Mouse (Mus musculus): Measurements from ENCODE around the gene Zg16. TPM values are rescaled to one million over a fixed set of nuclear protein-coding genes. Genes with fewer than 3 reads are reported as not detected.

The Zg16 gene
- polyA plus RNA-seq, 1 experiment: 1.5 TPM

- no peak for DNase-seq (ENCODE audit: low read depth)
Measured at GRCm38 (mm10) chr7:127007313-127008024, 79.7 kb downstream of the Zg16 start.

GRCm38 (mm10) chr7:127004122-127004875 is 82.8 kb downstream of the Zg16 start:
- no peak for DNase-seq (ENCODE audit: low read depth)

DNA sequence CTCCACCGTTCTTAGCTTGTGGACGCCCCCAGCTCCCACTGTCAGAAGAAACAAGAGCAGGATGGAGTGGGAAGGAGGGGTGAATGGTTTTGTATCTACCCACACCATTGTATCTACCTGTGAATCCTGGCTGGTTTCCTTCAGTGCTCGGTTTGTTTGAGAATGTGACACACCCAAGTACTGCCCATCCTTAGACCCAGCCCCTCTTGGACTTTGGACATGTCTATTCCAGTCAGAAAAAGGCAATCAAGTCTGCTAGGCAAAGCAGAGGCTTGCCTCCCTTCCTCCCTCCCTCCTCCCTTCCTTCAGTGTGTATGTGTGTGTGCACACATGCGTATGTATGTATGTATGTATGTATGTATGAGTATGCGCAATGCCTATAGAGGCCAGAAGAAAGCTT is 83.5 kb downstream of the Zg16 start:
- DNase-seq (ENCODE audit: low read depth): no peak

Other genes with a start within 250 kb of the Zg16 start
- 0.13 TPM in 1 of 2 replicates, not detected in the other for gene Doc2a, start 239.9 kb downstream of the Zg16 start, polyA plus RNA-seq (2012; rRNA removed)
- 3.2 and 6.0 TPM in 2 replicates for gene Hirip3, start 225.4 kb downstream of the Zg16 start, polyA plus RNA-seq (2012; rRNA removed)
- gene Ino80e, start 225.0 kb downstream of the Zg16 start, polyA plus RNA-seq (2012; rRNA removed): 33.7 and 39.6 TPM in 2 replicates
- 55.9 and 62.6 TPM in 2 replicates for gene Taok2, start 202.6 kb downstream of the Zg16 start, polyA plus RNA-seq (2012; rRNA removed)
- gene Tmem219, start 164.4 kb downstream of the Zg16 start, polyA plus RNA-seq (2012; rRNA removed): 88.1 and 102 TPM in 2 replicates
- 19.7 and 21.3 TPM in 2 replicates for gene Kctd13, start 158.4 kb downstream of the Zg16 start, polyA plus RNA-seq (2012; rRNA removed)
- 0.26 and 0.32 TPM in 2 replicates for gene Asphd1, start 137.7 kb downstream of the Zg16 start, polyA plus RNA-seq (2012; rRNA removed)
- 2.5 and 2.8 TPM in 2 replicates for gene Sez6l2, start 136.8 kb downstream of the Zg16 start, polyA plus RNA-seq (2012; rRNA removed)
- 240 and 245 TPM in 2 replicates for gene Cdipt, start 111.4 kb downstream of the Zg16 start, polyA plus RNA-seq (2012; rRNA removed)
- gene Cdiptos, start 111.2 kb downstream of the Zg16 start, polyA plus RNA-seq (2012; rRNA removed): 5.3 and 8.5 TPM in 2 replicates
- 84.9 and 85.3 TPM in 2 replicates for gene Mvp, start 72.7 kb downstream of the Zg16 start, polyA plus RNA-seq (2012; rRNA removed)
- 2.4 and 5.3 TPM in 2 replicates for gene Pagr1b, start 70.8 kb downstream of the Zg16 start, polyA plus RNA-seq (2012; rRNA removed)
- 6.9 and 8.0 TPM in 2 replicates for gene Pagr1a, start 70.0 kb downstream of the Zg16 start, polyA plus RNA-seq (2012; rRNA removed)
- gene Gm42742, start 66.2 kb downstream of the Zg16 start, polyA plus RNA-seq (2012; rRNA removed): 19.8 and 21.2 TPM in 2 replicates
- gene Prrt2, start 66.1 kb downstream of the Zg16 start, polyA plus RNA-seq (2012; rRNA removed): 7.3 and 8.9 TPM in 2 replicates
- 80.5 and 81.9 TPM in 2 replicates for gene Maz, start 60.3 kb downstream of the Zg16 start, polyA plus RNA-seq (2012; rRNA removed)
- 1.3 and 2.1 TPM in 2 replicates for gene Kif22, start 44.9 kb downstream of the Zg16 start, polyA plus RNA-seq (2012; rRNA removed)
- gene AI467606, start 4.0 kb upstream of the Zg16 start, polyA plus RNA-seq (2012; rRNA removed): 14.8 and 17.4 TPM in 2 replicates
- 1.7 and 2.1 TPM in 2 replicates for gene Qprt, start 34.9 kb upstream of the Zg16 start, polyA plus RNA-seq (2012; rRNA removed)
- gene Spn, start 50.5 kb upstream of the Zg16 start, polyA plus RNA-seq (2012; rRNA removed): 1.4 and 1.6 TPM in 2 replicates
- gene Cd2bp2, start 108.7 kb upstream of the Zg16 start, polyA plus RNA-seq (2012; rRNA removed): 29.3 and 32.5 TPM in 2 replicates
- 28.2 and 33.0 TPM in 2 replicates for gene Tbc1d10b, start 121.1 kb upstream of the Zg16 start, polyA plus RNA-seq (2012; rRNA removed)
- 1.3 and 7.6 TPM in 2 replicates for gene Mylpf, start 121.6 kb upstream of the Zg16 start, polyA plus RNA-seq (2012; rRNA removed)
- 13.4 and 14.2 TPM in 2 replicates for gene Zfp553, start 145.7 kb upstream of the Zg16 start, polyA plus RNA-seq (2012; rRNA removed)
- gene Sept1, start 145.8 kb upstream of the Zg16 start, polyA plus RNA-seq (2012; rRNA removed): 8.3 and 9.3 TPM in 2 replicates
- gene Zfp771, start 156.9 kb upstream of the Zg16 start, polyA plus RNA-seq (2012; rRNA removed): 89.7 and 105 TPM in 2 replicates
- gene Dctpp1, start 173.4 kb upstream of the Zg16 start, polyA plus RNA-seq (2012; rRNA removed): 40.9 and 52.0 TPM in 2 replicates
- gene Sephs2, start 186.7 kb upstream of the Zg16 start, polyA plus RNA-seq (2012; rRNA removed): 21.3 and 22.8 TPM in 2 replicates
- gene Itgal, start 208.9 kb upstream of the Zg16 start, polyA plus RNA-seq (2012; rRNA removed): 3.0 and 3.4 TPM in 2 replicates